Mouse (Mus musculus) megakaryocyte-erythroid progenitor cell, adult 5-6 weeks (primary cell): ENCODE measurements around the gene Il12rb1. TPM values are rescaled to one million over a fixed set of nuclear protein-coding genes. Genes with fewer than 3 reads are reported as not detected.

ENCODE experiments used
- ATAC-seq: replicated peaks from 2 replicates; pipeline ENCODE4 v1.8.0; 2016; ENCODE audit warnings: mild to moderate bottlenecking, inconsistent platforms; ENCODE audit not compliant: severe bottlenecking, poor library complexity, low FRiP score, low TSS enrichment
- total RNA-seq, 2 experiments: library from RNA; stranded (forward) in 1 of 2; stranded (reverse) in 1 of 2; fragments of 200-1000, 215-1000 nt in 1 of 2; fragments of >200 nt in 1 of 2; fragmentation: Nextera tagmentation in 1 of 2; gene quantifications; 2 replicates each; pipeline ENCODE4 v1.2.3; 2014 to 2017

Gene Il12rb1
- total RNA-seq, 2 experiments from 2014 or later, result 0.31 to 2.0 TPM

GRCm38 (mm10) chr8:70796403-70797080, 11.7 kb upstream of the Il12rb1 start:
- ATAC-seq, result no peak

GRCm38 (mm10) chr8:70797081-70798070, 10.9 kb upstream of the Il12rb1 start:
- ATAC-seq, result peak; percentile 79

- ATAC-seq, result no peak
These were observed 10.0 kb upstream of the Il12rb1 start for GRCm38 (mm10) chr8:70798281-70798680.

- ATAC-seq, result no peak
These were observed 7.6 kb upstream of the Il12rb1 start for GRCm38 (mm10) chr8:70800648-70801047.

GRCm38 (mm10) chr8:70801156-70801555, 7.1 kb upstream of the Il12rb1 start:
- no peak for ATAC-seq

GRCm38 (mm10) chr8:70801830-70802229, 6.4 kb upstream of the Il12rb1 start:
- no peak for ATAC-seq

- ATAC-seq, result no peak
These were observed 5.3 kb upstream of the Il12rb1 start for GRCm38 (mm10) chr8:70802786-70803510.

- ATAC-seq, result no peak
These were observed 4.3 kb upstream of the Il12rb1 start for GRCm38 (mm10) chr8:70803761-70804480.

- ATAC-seq, result peak; percentile 77
These were observed 3.6 kb upstream of the Il12rb1 start, which contains the start of gene Mast3 for GRCm38 (mm10) chr8:70804481-70805206. TSS of gene Mast3 (minus strand) at chr8:70805054.

GRCm38 (mm10) chr8:70806541-70806940, 1.7 kb upstream of the Il12rb1 start:
- ATAC-seq, result no peak

- ATAC-seq, result no peak
These were observed 945 bp upstream of the Il12rb1 start for GRCm38 (mm10) chr8:70807304-70807703.

- ATAC-seq, result no peak
These were observed 879 bp downstream of the Il12rb1 start for GRCm38 (mm10) chr8:70808955-70809701.

- ATAC-seq, result no peak
These were observed 2.9 kb downstream of the Il12rb1 start for GRCm38 (mm10) chr8:70810962-70811680.

- ATAC-seq, result no peak
These were observed 3.8 kb downstream of the Il12rb1 start for GRCm38 (mm10) chr8:70812055-70812454.

- no peak for ATAC-seq
These were observed 4.6 kb downstream of the Il12rb1 start for GRCm38 (mm10) chr8:70812885-70813284.

- ATAC-seq, result no peak
These were observed 8.4 kb downstream of the Il12rb1 start for GRCm38 (mm10) chr8:70816679-70817078.
